Mouse (Mus musculus) adrenal gland, postnatal 10 days (tissue): ENCODE results near the gene Itpkb. TPM values are rescaled to one million over a fixed set of nuclear protein-coding genes. Genes with fewer than 3 reads are reported as not detected.
A peak's percentile ranks its signal among the peaks of the same experiment; 100 is the strongest.

Experiments used
- DNase-seq: peaks from one replicate; pipeline ENCODE4 v3.0.0; 2021; ENCODE audit warnings: mixed read lengths
- total RNA-seq, 2 experiments: library from RNA; stranded (reverse); gene quantifications; 2 replicates each; pipeline ENCODE4 v1.2.3; 2021

Itpkb gene
- total RNA-seq, 2 experiments from 2014 or later, result 59.2 to 73.0 TPM

- DNase-seq, result no peak
Measured at GRCm38 (mm10) chr1:180313517-180314440, 16.5 kb upstream of the Itpkb start.

- DNase-seq, result no peak
Measured at GRCm38 (mm10) chr1:180314641-180315040, 15.6 kb upstream of the Itpkb start.

GRCm38 (mm10) chr1:180315127-180315526 lies 15.2 kb upstream of the Itpkb start:
- DNase-seq, result no peak

- DNase-seq, result no peak
Measured at GRCm38 (mm10) chr1:180317450-180317849, 12.8 kb upstream of the Itpkb start.

GRCm38 (mm10) chr1:180318407-180318806 lies 11.9 kb upstream of the Itpkb start:
- DNase-seq, result no peak

- no peak for DNase-seq
Measured at GRCm38 (mm10) chr1:180319895-180320294, 10.4 kb upstream of the Itpkb start.

GRCm38 (mm10) chr1:180322896-180323295 lies 7.4 kb upstream of the Itpkb start:
- DNase-seq, result peak; percentile 72

- peak; percentile 55 for DNase-seq
Measured at GRCm38 (mm10) chr1:180323491-180323890, 6.8 kb upstream of the Itpkb start.

GRCm38 (mm10) chr1:180324271-180324670 lies 6.0 kb upstream of the Itpkb start:
- DNase-seq, result no peak

GRCm38 (mm10) chr1:180328794-180329665 lies 1.3 kb upstream of the Itpkb start:
- no peak for DNase-seq

- no peak for DNase-seq
Measured at GRCm38 (mm10) chr1:180329706-180330105, 579 bp upstream of the Itpkb start.

GRCm38 (mm10) chr1:180330707-180331545 lies 641 bp downstream of the Itpkb start:
- peak; percentile 68 for DNase-seq

GRCm38 (mm10) chr1:180331546-180332075 lies 1.3 kb downstream of the Itpkb start:
- peak; percentile 54 for DNase-seq

GRCm38 (mm10) chr1:180332076-180332927 lies 2.0 kb downstream of the Itpkb start:
- peak; percentile 62 for DNase-seq

GRCm38 (mm10) chr1:180332928-180333440 lies 2.7 kb downstream of the Itpkb start:
- no peak for DNase-seq

- no peak for DNase-seq
Measured at GRCm38 (mm10) chr1:180333588-180333987, 3.3 kb downstream of the Itpkb start.

- no peak for DNase-seq
Measured at GRCm38 (mm10) chr1:180334541-180334940, 4.3 kb downstream of the Itpkb start.

GRCm38 (mm10) chr1:180335513-180336375 lies 5.5 kb downstream of the Itpkb start:
- DNase-seq, result no peak

- DNase-seq, result no peak
Measured at GRCm38 (mm10) chr1:180338358-180338757, 8.1 kb downstream of the Itpkb start.
